Mouse (Mus musculus) G1E (cell line): Measurements from ENCODE around the gene Mbd4.

ENCODE experiments used
- CTCF ChIP-seq: IDR thresholded peaks from 2 replicates; pipeline ENCODE4 v1.5.1; 2012; ENCODE audit warnings: low read depth, low read length, inconsistent platforms, mixed read lengths
- GATA1 ChIP-seq: IDR thresholded peaks from 2 replicates; pipeline ENCODE4 v1.6.1; 2012; ENCODE audit warnings: borderline replicate concordance, low read length, inconsistent platforms, mixed read lengths
- GATA2 ChIP-seq: IDR thresholded peaks from 2 replicates; pipeline ENCODE4 v1.6.1; 2012; ENCODE audit warnings: low read depth, low read length, inconsistent platforms, borderline replicate concordance
- POLR2AphosphoS5 ChIP-seq: IDR thresholded peaks from 2 replicates; pipeline ENCODE4 v1.6.1; 2012; ENCODE audit warnings: low read depth, low read length, inconsistent platforms; ENCODE audit not compliant: insufficient replicate concordance
- TAL1 ChIP-seq: conservative IDR thresholded peaks from 2 replicates; pipeline ENCODE4 v1.6.1; 2012; ENCODE audit warnings: low read depth, low read length, inconsistent platforms, mixed read lengths

- no peak for TF ChIP-seq CTCF
- no peak for TF ChIP-seq GATA1
- TF ChIP-seq TAL1 = no peak
- no peak for TF ChIP-seq GATA2
- TF ChIP-seq POLR2AphosphoS5 = no peak
Measured at GRCm38 (mm10) chr6:115853091-115853813, at the start of gene Mbd4, which contains the start of gene Ift122.
